Comparison of ENCODE assay signal across 14 mouse cellular contexts in the genomic region with DNA sequence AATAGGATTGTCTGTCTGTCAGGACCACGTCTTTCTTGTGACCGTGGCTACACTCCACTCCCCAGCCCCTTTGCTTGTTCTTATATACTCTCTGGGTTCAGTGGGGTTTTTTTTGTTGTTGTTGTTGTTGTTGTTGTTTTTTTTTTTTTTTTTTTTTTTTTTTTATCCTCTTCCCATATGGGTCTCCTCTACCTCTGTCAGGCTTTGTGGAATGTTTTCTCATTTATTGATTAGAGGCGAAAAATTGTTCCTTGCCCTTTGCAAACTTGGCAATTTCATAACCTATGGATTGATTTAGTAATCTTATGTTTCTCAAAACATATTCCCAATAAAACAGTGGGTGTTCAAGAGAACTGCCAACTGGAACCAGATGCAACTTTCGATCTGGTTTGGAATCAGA. TPM values are rescaled to one million over a fixed set of nuclear protein-coding genes. Genes with fewer than 3 reads are reported as not detected.
"Had no signal": no experiment of that assay in that cellular context is flagged by ENCODE, and none has a peak within 500 bp of the region (broad histone marks: within the 10 kb centered on the region; RNA-seq: fewer than 3 reads in every experiment).

TSS of gene Mup12 (minus strand) at position 101 of the 400 bp plus-strand sequence.

RNA-seq across cellular contexts. Expression of gene Mup12, which starts in this region (rescaled TPM):
- total RNA-seq: neutrophil, adult 5-6 weeks had no signal
- polyA plus RNA-seq: neural tube, embryonic 13.5 days; neural tube, embryonic 14.5 days; neural tube, embryonic 15.5 days; small intestine, adult 2 months; spleen, adult 2 months; stomach, embryonic 14.5 days; stomach, embryonic 15.5 days; stomach, embryonic 16.5 days; stomach, postnatal 0 days; testis, adult 2 months; thymus, adult 2 months; thymus, postnatal 0 days; urinary bladder, adult 2 months had no signal
